In the genomic region with DNA sequence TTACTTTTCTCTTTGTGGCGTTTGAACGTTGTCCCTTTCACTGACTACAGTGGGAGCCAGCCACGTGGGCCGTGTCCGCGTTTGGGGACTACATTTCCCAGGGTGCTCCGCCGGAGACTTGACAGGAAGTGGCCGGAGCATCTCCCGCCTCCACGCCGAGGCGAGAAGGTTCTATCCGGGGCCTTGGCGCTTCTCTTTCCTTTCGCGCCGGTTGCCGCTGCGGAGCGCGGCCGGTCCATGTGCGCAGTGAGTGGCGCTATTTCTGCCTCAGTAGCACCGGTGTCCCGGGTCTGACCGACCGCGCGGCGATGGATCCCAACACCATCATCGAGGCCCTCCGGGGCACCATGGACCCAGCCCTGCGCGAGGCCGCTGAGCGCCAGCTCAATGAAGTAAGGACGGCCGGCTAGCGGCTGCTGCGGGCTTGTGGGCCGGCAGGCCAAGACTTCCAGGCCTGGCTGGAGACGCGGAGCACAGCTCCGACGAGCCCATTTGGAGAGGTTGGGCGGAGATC, we compare ENCODE assay signal across 8 mouse cellular contexts. TPM values are rescaled to one million over a fixed set of nuclear protein-coding genes. Genes with fewer than 3 reads are reported as not detected.
DNase-seq lines count a peak whose midpoint lies in the region; ATAC-seq lines count a peak whose summit lies in the region.

A gene (plus strand): TSS at position 158 of the 514 bp plus-strand sequence.

- H3K9ac ChIP-seq in heart, embryonic 14.5 days (ENCODE audit: low read length) = peak within 1 kb of the TSS; percentile 98
- peak within 1 kb of the TSS; percentile 97 for H3K9ac ChIP-seq in liver, embryonic 13.5 days
- H3K9ac ChIP-seq in stomach, embryonic 16.5 days (ENCODE audit: low read length) = peak within 1 kb of the TSS; percentile 97

- H3K4me3 ChIP-seq in brown adipose tissue, adult 24 weeks (ENCODE audit: insufficient read depth, low read depth, low read length) = peak within 1 kb of the TSS; percentile 97
- H3K4me3 ChIP-seq in heart, embryonic 14.5 days (ENCODE audit: control insufficient read depth in 1 of 2, insufficient read depth in 1 of 2, low read depth in 1 of 2, low read length in 2 of 2) = peak within 1 kb of the TSS; percentile 96 to 99
- peak within 1 kb of the TSS; percentile 96 for H3K4me3 ChIP-seq in liver, embryonic 13.5 days (replicated peaks)
- H3K4me3 ChIP-seq in stomach, embryonic 16.5 days (replicated peaks; ENCODE audit: low read length) = peak within 1 kb of the TSS; percentile 78

- peak within 1 kb of the TSS; percentile 79 for H3K27ac ChIP-seq in brown adipose tissue, adult 24 weeks (replicated peaks; ENCODE audit: low read depth, low read length)
- H3K27ac ChIP-seq in heart, embryonic 14.5 days (replicated peaks in 1 of 2; ENCODE audit: control insufficient read depth in 1 of 2, insufficient read depth in 1 of 2, low read depth in 2 of 2, low read length in 2 of 2) = peak within 1 kb of the TSS; percentile 92 to 95
- H3K27ac ChIP-seq in liver, embryonic 13.5 days = peak within 1 kb of the TSS; percentile 87
- peak within 1 kb of the TSS; percentile 82 for H3K27ac ChIP-seq in stomach, embryonic 16.5 days (ENCODE audit: low read length)

- H3K4me2 ChIP-seq in heart, embryonic 14.5 days (ENCODE audit: low read length) = peak within 1 kb of the TSS; percentile 90
- peak within 1 kb of the TSS; percentile 73 for H3K4me2 ChIP-seq in liver, embryonic 13.5 days
- H3K4me2 ChIP-seq in stomach, embryonic 16.5 days (ENCODE audit: low read depth, low read length) = peak within 1 kb of the TSS; percentile 86

- no peaks in the 10 kb centered on the region for H3K36me3 ChIP-seq in heart, embryonic 14.5 days (ENCODE audit: control insufficient read depth, insufficient read depth, low read length)
- H3K36me3 ChIP-seq in liver, embryonic 13.5 days = no peaks in the 10 kb centered on the region
- H3K36me3 ChIP-seq in stomach, embryonic 16.5 days (ENCODE audit: control insufficient read depth, insufficient read depth, low read length) = no peaks in the 10 kb centered on the region

- no peaks in the 10 kb centered on the region; the same call in 1 of the 2 replicates for H3K4me1 ChIP-seq in brown adipose tissue, adult 24 weeks (ENCODE audit: control insufficient read depth, insufficient read depth, insufficient read length, low read length)
- peaks cover 0 to 4% of the 10 kb centered on the region in 2 experiments; a peak in 1 of 4 replicates for H3K4me1 ChIP-seq in heart, embryonic 14.5 days (ENCODE audit: control insufficient read depth in 2 of 2, insufficient read depth in 2 of 2, low read length in 2 of 2)
- peaks cover 38% of the 10 kb centered on the region for H3K4me1 ChIP-seq in liver, embryonic 13.5 days (replicated peaks)
- H3K4me1 ChIP-seq in stomach, embryonic 16.5 days (ENCODE audit: control insufficient read depth, insufficient read depth, low read length) = peaks cover 2% of the 10 kb centered on the region

- WGBS in heart, embryonic 14.5 days = under 1% methylated on average over 48 of the region's 48 CpGs
- WGBS in liver, embryonic 13.5 days (ENCODE audit: insufficient replicate concordance) = under 1% methylated on average over 48 of the region's 48 CpGs
- WGBS in stomach, embryonic 16.5 days = under 1% methylated on average over 48 of the region's 48 CpGs

- DNase-seq in CD4-positive, CD25-positive, alpha-beta regulatory T cell, adult 2 months (ENCODE audit: low read depth, low spot score) = peak; percentile 90
- peak; percentile 73 for DNase-seq in fibroblast of lung, adult 2 months (ENCODE audit: low read depth)
- peak; percentile 95 for DNase-seq in kidney, postnatal 14 days
- DNase-seq in liver, embryonic 13.5 days = peak; percentile 85
- DNase-seq in neural tube, embryonic 10.5 days (ENCODE audit: extremely low spot score, low spot score) = peak; percentile 92

- H3K9me3 ChIP-seq in heart, embryonic 14.5 days (ENCODE audit: control insufficient read depth, low read length) = no peaks in the 10 kb centered on the region
- no peaks in the 10 kb centered on the region for H3K9me3 ChIP-seq in liver, embryonic 13.5 days (replicated peaks)
- no peaks in the 10 kb centered on the region for H3K9me3 ChIP-seq in stomach, embryonic 16.5 days (replicated peaks; ENCODE audit: control insufficient read depth, low read length)

- H3K27me3 ChIP-seq in heart, embryonic 14.5 days (ENCODE audit: control insufficient read depth, insufficient read depth, low read length) = no peaks in the 10 kb centered on the region
- no peaks in the 10 kb centered on the region for H3K27me3 ChIP-seq in liver, embryonic 13.5 days
- H3K27me3 ChIP-seq in stomach, embryonic 16.5 days (ENCODE audit: control insufficient read depth, insufficient read depth, low read length) = no peaks in the 10 kb centered on the region

- ATAC-seq in heart, embryonic 14.5 days (ENCODE audit: insufficient number of reproducible peaks, insufficient read depth, low FRiP score, low read depth) = peak; percentile 94
- ATAC-seq in liver, embryonic 13.5 days (ENCODE audit: low read depth) = peak; percentile 93
- peak; percentile 98 for ATAC-seq in stomach, embryonic 16.5 days (ENCODE audit: insufficient read depth, low FRiP score)

RNA-seq across cellular contexts. Expression of the gene that starts here (rescaled TPM):
- 51.7 and 64.6 TPM in 2 replicates for polyA plus RNA-seq in brown adipose tissue, adult 24 weeks (2012; ENCODE audit: insufficient read depth, insufficient read length, missing spikeins)
- polyA plus RNA-seq in heart, embryonic 14.5 days (2014; fragmentation: Nextera tagmentation; extraction: Ambion mirVana) = 14.6 and 16.3 TPM in 2 replicates
- polyA plus RNA-seq in liver, embryonic 13.5 days (2015; fragmentation: Nextera tagmentation; extraction: Ambion mirVana) = 25.0 and 33.9 TPM in 2 replicates
- polyA plus RNA-seq in stomach, embryonic 16.5 days (2015; fragmentation: Nextera tagmentation; extraction: Ambion mirVana) = 49.4 and 49.5 TPM in 2 replicates

Comparison
In these comparisons a context has a peak if more than half of its experiments do, and no peak if none do; other contexts are left out.
1. Peak in every context shown above with its lines: DNase-seq, ATAC-seq, H3K4me3 ChIP-seq and H3K27ac ChIP-seq.